Comparison of ENCODE assay signal across 17 mouse cellular contexts in genomic region chr13:24613433-24613832, GRCm38 (mm10). TPM values are rescaled to one million over a fixed set of nuclear protein-coding genes. Genes with fewer than 3 reads are reported as not detected.
DNase-seq lines count a peak whose midpoint lies in the region; ATAC-seq lines count a peak whose summit lies in the region.
"Had no signal": no experiment of that assay in that cellular context is flagged by ENCODE, and none has a peak within 500 bp of the region (broad histone marks: within the 10 kb centered on the region; RNA-seq: fewer than 3 reads in every experiment).

No protein-coding gene starts in this region.

- DNase-seq in lung, postnatal 36 days: peak; percentile 44
- no peak for DNase-seq in lung, postnatal 10 days
- peak; percentile 56 for DNase-seq in adipocyte (ENCODE audit: low spot score)
- DNase-seq in natural killer cell, adult 2 months (ENCODE audit: low spot score in 2 of 2): peak; percentile 87 to 88
- DNase-seq in forebrain, embryonic 11.5 days (ENCODE audit: low spot score): no peak
- DNase-seq in testis, postnatal 14 days (ENCODE audit: low spot score): no peak
- DNase-seq: adrenal gland, postnatal 25 days; cerebellum, adult 18-20 months; embryo, embryonic 11 days; gastrocnemius, postnatal 14 days; lung, embryonic 14.5 days; midbrain, embryonic 14.5 days; right cerebral cortex, postnatal 4 days had no signal

- H3K27me3 ChIP-seq in liver, embryonic 12.5 days (replicated peaks): no peaks in the 10 kb centered on the region
- no peaks in the 10 kb centered on the region for H3K27me3 ChIP-seq in forebrain, embryonic 11.5 days (ENCODE audit: control insufficient read depth, insufficient read depth, low read length)
- H3K27me3 ChIP-seq: Patski had no signal

- no peak overlapping the region for H3K9ac ChIP-seq in liver, embryonic 12.5 days
- no peak overlapping the region for H3K9ac ChIP-seq in forebrain, embryonic 11.5 days (ENCODE audit: low read length)
- H3K9ac ChIP-seq: lung, embryonic 14.5 days had no signal

- H3K4me1 ChIP-seq in liver, embryonic 12.5 days: peaks cover 37% of the 10 kb centered on the region
- H3K4me1 ChIP-seq in forebrain, embryonic 11.5 days (replicated peaks; ENCODE audit: control insufficient read depth, insufficient read depth, low read length): peaks cover 6% of the 10 kb centered on the region; the same call in 1 of the 2 replicates

- H3K4me3 ChIP-seq in liver, embryonic 12.5 days: no peak overlapping the region
- no peak overlapping the region for H3K4me3 ChIP-seq in forebrain, embryonic 11.5 days (ENCODE audit: low read depth, low read length)

- H3K9me3 ChIP-seq in liver, embryonic 12.5 days (replicated peaks): no peaks in the 10 kb centered on the region
- no peaks in the 10 kb centered on the region for H3K9me3 ChIP-seq in forebrain, embryonic 11.5 days (ENCODE audit: control insufficient read depth, low read length)

- ATAC-seq in liver, embryonic 12.5 days: peak; percentile 69
- no peak for ATAC-seq in forebrain, embryonic 11.5 days (replicated peaks; ENCODE audit: low FRiP score)
- ATAC-seq in cerebellum, adult (ENCODE audit: insufficient number of reproducible peaks, low FRiP score, low TSS enrichment): no peak
- ATAC-seq: hindbrain, postnatal 0 days; Patski had no signal

- no peaks in the 10 kb centered on the region for H3K36me3 ChIP-seq in liver, embryonic 12.5 days
- H3K36me3 ChIP-seq in forebrain, embryonic 11.5 days (ENCODE audit: control insufficient read depth, insufficient read depth, low read length): no peaks in the 10 kb centered on the region

- 54% methylated on average over 3 of the region's 3 CpGs for WGBS in liver, embryonic 12.5 days (ENCODE audit: insufficient replicate concordance)
- WGBS in forebrain, embryonic 11.5 days: 93% methylated on average over 3 of the region's 3 CpGs

- H3K4me2 ChIP-seq in liver, embryonic 12.5 days: no peak overlapping the region
- H3K4me2 ChIP-seq in forebrain, embryonic 11.5 days (ENCODE audit: low read depth, low read length, severe bottlenecking): no peak overlapping the region
- H3K4me2 ChIP-seq: lung, embryonic 14.5 days had no signal

- peak overlapping the region; percentile 28; the same call in 1 of the 2 replicates for H3K27ac ChIP-seq in liver, embryonic 12.5 days
- no peak overlapping the region for H3K27ac ChIP-seq in forebrain, embryonic 11.5 days (ENCODE audit: low read depth, low read length)
- H3K27ac ChIP-seq: hindbrain, postnatal 0 days had no signal

RNA-seq across cellular contexts. Expression of gene Ripor2, which starts 31.4 kb away (rescaled TPM):
- polyA plus RNA-seq in liver, embryonic 12.5 days (2016; fragmentation: Nextera tagmentation; extraction: Ambion mirVana): 6.6 and 8.3 TPM in 2 replicates
- polyA plus RNA-seq in forebrain, embryonic 11.5 days (2014; fragmentation: Nextera tagmentation; extraction: Ambion mirVana): 7.3 and 9.5 TPM in 2 replicates

Comparison
In these comparisons a context has a peak if more than half of its experiments do, and no peak if none do; other contexts are left out.
1. DNase-seq: peak in lung, postnatal 36 days (single experiment), adipocyte (single experiment) and natural killer cell, adult 2 months (2 of 2); none in lung, postnatal 10 days (single experiment), forebrain, embryonic 11.5 days (single experiment) and testis, postnatal 14 days (single experiment).